Mouse (Mus musculus): ENCODE measurements around the gene Vps13d. TPM values are rescaled to one million over a fixed set of nuclear protein-coding genes. Genes with fewer than 3 reads are reported as not detected.

Vps13d gene
- polyA plus RNA-seq, 1 experiment from 2014 or later, result 10.3 TPM

DNA sequence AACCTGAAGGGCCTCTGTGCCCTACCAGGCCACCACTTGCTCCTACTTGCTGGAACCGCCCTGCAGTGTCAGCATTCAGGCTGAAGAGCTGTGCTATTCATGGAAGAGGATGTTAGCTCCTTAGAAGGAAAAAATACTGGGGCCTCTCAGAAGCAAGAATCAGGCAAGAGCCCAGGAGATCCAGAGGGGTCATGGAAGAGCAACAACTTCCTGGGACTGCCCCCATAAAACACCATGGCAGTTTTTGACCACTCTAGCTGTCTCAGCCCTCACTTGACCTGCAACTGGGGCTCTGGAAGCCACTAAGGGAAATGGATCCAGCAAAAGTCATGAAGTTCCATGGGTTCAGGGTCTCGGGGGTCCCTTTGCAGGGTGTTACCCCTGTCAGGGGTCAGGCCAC is 20.6 kb upstream of the Vps13d start:
- TF ChIP-seq EP300 (IDR thresholded peaks at IDR 0.05) (no peak), CTCF (IDR thresholded peaks at IDR 0.05) (no peak)
- no peak overlapping the region for H3K27ac ChIP-seq (ENCODE audit: low read length)
- H3K4me3 ChIP-seq (ENCODE audit: low read depth, low read length), result no peak overlapping the region
- H3K9me3 ChIP-seq (ENCODE audit: low read length), result no peaks in the 10 kb centered on the region
- no peak overlapping the region for H3K4me2 ChIP-seq (replicated peaks; ENCODE audit: low read depth, low read length)
- no peaks in the 10 kb centered on the region for H3K36me3 ChIP-seq (ENCODE audit: insufficient read depth, low read length)
- H3K4me1 ChIP-seq (ENCODE audit: insufficient read depth, low read depth, low read length), result no peaks in the 10 kb centered on the region
- DNase-seq (ENCODE audit: low spot score), result no peak
- H3K9ac ChIP-seq (replicated peaks; ENCODE audit: low read depth), result no peak overlapping the region
- H3K27me3 ChIP-seq (replicated peaks; ENCODE audit: insufficient read depth, low read length), result no peaks in the 10 kb centered on the region
- 82% methylated on average over 2 of the region's 2 CpGs for WGBS
- no peak for ATAC-seq

DNA sequence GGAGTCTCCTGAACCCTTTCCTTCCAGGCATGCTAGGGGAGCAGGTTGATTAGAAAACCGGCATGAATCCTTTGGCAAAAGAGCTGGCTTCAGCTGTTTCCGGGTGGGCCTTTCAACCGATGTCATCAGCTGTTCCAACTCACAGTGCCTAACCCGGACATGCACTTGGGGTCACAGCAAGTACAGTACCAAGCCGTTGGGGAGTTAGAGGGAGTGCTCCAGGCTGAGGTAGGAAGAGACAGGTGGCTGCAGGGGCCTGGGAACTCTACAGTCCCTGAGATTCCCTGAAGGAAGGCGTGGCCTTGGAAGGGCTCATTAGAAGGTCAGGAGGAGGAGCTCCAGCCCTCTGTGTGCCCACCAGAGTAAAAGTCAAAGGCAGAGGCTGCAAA is 20.0 kb upstream of the Vps13d start:
- H3K4me2 ChIP-seq (replicated peaks; ENCODE audit: low read depth, low read length), result no peak overlapping the region
- DNase-seq (ENCODE audit: low spot score), result no peak
- H3K9me3 ChIP-seq (ENCODE audit: low read length), result no peaks in the 10 kb centered on the region
- no peaks in the 10 kb centered on the region for H3K27me3 ChIP-seq (replicated peaks; ENCODE audit: insufficient read depth, low read length)
- no peak overlapping the region for H3K9ac ChIP-seq (replicated peaks; ENCODE audit: low read depth)
- WGBS, result 34% methylated on average over 6 of the region's 6 CpGs
- no peak overlapping the region for H3K27ac ChIP-seq (ENCODE audit: low read length)
- H3K4me1 ChIP-seq (ENCODE audit: insufficient read depth, low read depth, low read length), result no peaks in the 10 kb centered on the region
- H3K4me3 ChIP-seq (ENCODE audit: low read depth, low read length), result no peak overlapping the region
- peak; percentile 20; the same call in 1 of the 2 replicates for ATAC-seq
- no peaks in the 10 kb centered on the region for H3K36me3 ChIP-seq (ENCODE audit: insufficient read depth, low read length)
- TF ChIP-seq EP300 (IDR thresholded peaks at IDR 0.05) (no peak), CTCF (IDR thresholded peaks at IDR 0.05) (no peak)

DNA sequence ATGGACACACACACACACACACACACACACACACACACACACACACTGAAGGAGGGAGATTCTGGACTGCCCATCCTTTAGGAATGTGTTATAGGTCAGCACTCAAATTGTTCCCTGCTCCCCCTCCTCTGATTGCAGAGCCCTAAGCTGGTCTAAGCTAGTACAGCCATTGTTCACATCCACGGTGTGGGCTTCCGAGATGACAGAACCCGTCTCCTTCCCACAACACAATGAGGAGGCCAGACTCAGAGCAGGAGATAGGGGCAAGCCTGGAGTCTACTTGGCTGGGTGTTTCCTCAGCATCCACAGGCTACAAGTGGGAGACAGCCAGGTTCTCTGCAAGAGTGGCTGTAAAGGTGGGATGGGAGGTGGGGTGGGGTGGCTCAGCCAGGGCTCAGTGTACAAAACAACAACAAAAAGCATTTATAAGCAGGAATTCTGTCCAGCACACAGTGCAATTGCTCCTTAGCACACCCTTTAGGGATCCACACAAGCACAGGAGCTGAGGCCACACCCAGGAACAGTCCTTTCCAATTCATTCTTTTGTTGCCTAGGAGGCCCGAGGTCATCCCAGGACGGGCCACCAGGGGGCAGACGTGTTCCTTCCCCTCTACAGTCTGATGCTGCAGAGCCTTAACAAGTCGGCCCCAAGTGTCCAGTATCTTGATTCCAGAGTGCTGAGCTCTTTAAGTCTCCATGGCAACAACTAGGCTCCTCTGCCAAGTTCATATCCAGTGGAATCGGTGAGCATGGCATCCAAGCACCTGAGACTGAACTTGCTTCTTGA is 19.4 kb upstream of the Vps13d start:
- DNase-seq (ENCODE audit: low spot score), result peak; percentile 92
- H3K27me3 ChIP-seq (replicated peaks; ENCODE audit: insufficient read depth, low read length), result no peaks in the 10 kb centered on the region
- H3K36me3 ChIP-seq (ENCODE audit: insufficient read depth, low read length), result no peaks in the 10 kb centered on the region
- no peaks in the 10 kb centered on the region for H3K9me3 ChIP-seq (ENCODE audit: low read length)
- no peak overlapping the region for H3K9ac ChIP-seq (replicated peaks; ENCODE audit: low read depth)
- peak; percentile 92 for ATAC-seq
- H3K27ac ChIP-seq (ENCODE audit: low read length), result no peak overlapping the region
- TF ChIP-seq EP300 (IDR thresholded peaks at IDR 0.05) (no peak), CTCF (IDR thresholded peaks at IDR 0.05) (peak; percentile 98)
- H3K4me3 ChIP-seq (ENCODE audit: low read depth, low read length), result no peak overlapping the region
- 32% methylated on average over 8 of the region's 8 CpGs for WGBS
- H3K4me1 ChIP-seq (ENCODE audit: insufficient read depth, low read depth, low read length), result no peaks in the 10 kb centered on the region
- no peak overlapping the region for H3K4me2 ChIP-seq (replicated peaks; ENCODE audit: low read depth, low read length)

DNA sequence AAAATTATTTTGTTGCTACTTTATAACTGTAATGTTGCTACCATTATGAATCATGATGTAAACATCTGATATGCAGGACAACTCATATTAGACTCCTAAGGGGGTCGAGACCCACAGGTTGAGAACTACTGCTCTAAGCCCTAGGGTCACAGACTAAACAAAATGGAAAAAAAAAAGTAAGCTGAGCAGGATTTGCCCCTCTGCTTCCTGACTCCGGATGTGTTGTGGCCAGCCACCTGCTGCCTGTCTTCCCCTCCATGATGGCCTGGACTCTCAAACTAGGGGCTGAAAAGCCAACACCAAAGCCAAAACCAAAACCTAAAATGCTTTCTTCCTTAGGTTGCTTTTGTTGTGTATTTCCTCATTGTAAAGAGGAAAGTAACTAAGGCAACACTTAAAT is 16.3 kb upstream of the Vps13d start:
- Histone ChIP-seq H3K9me3 (ENCODE audit: low read length) (no peaks in the 10 kb centered on the region), H3K4me1 (ENCODE audit: insufficient read depth, low read depth, low read length) (no peaks in the 10 kb centered on the region), H3K27me3 (replicated peaks; ENCODE audit: insufficient read depth, low read length) (no peaks in the 10 kb centered on the region), H3K27ac (ENCODE audit: low read length) (no peak overlapping the region), H3K4me2 (replicated peaks; ENCODE audit: low read depth, low read length) (no peak overlapping the region), H3K4me3 (ENCODE audit: low read depth, low read length) (no peak overlapping the region), H3K36me3 (ENCODE audit: insufficient read depth, low read length) (no peaks in the 10 kb centered on the region), H3K9ac (replicated peaks; ENCODE audit: low read depth) (no peak overlapping the region)
- TF ChIP-seq CTCF (IDR thresholded peaks at IDR 0.05), result no peak
- TF ChIP-seq EP300 (IDR thresholded peaks at IDR 0.05), result no peak
- 52% methylated on average over 2 of the region's 2 CpGs for WGBS
- no peak for DNase-seq (ENCODE audit: low spot score)
- ATAC-seq, result no peak

DNA sequence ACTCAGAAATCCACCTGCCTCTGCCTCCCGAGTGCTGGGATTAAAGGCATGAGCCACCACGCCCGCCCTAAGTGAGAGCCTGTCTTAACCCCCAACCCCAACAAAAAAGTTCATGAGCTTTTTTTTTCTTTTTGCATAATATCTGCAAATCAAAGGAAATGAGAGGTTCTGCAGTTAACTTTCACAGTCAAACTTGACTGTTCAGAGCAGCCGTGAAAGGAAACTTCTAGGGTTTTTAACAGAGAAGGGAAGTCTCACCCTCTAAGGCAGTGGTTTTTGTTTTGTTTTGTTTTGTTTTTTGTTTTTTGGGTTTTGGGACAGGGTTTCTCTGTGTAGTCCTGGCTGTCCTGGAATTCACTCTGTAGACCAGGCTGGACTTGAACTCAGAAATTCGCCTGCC is 15.8 kb upstream of the Vps13d start:
- no peak for DNase-seq (ENCODE audit: low spot score)
- no peaks in the 10 kb centered on the region for H3K27me3 ChIP-seq (replicated peaks; ENCODE audit: insufficient read depth, low read length)
- H3K4me1 ChIP-seq (ENCODE audit: insufficient read depth, low read depth, low read length), result no peaks in the 10 kb centered on the region
- no peak overlapping the region for H3K9ac ChIP-seq (replicated peaks; ENCODE audit: low read depth)
- no peaks in the 10 kb centered on the region for H3K36me3 ChIP-seq (ENCODE audit: insufficient read depth, low read length)
- no peak for ATAC-seq
- TF ChIP-seq CTCF (IDR thresholded peaks at IDR 0.05) (no peak), EP300 (IDR thresholded peaks at IDR 0.05) (no peak)
- H3K27ac ChIP-seq (ENCODE audit: low read length), result no peak overlapping the region
- WGBS, result 92% methylated on average over 5 of the region's 5 CpGs
- no peak overlapping the region for H3K4me2 ChIP-seq (replicated peaks; ENCODE audit: low read depth, low read length)
- H3K4me3 ChIP-seq (ENCODE audit: low read depth, low read length), result no peak overlapping the region
- H3K9me3 ChIP-seq (ENCODE audit: low read length), result no peaks in the 10 kb centered on the region

DNA sequence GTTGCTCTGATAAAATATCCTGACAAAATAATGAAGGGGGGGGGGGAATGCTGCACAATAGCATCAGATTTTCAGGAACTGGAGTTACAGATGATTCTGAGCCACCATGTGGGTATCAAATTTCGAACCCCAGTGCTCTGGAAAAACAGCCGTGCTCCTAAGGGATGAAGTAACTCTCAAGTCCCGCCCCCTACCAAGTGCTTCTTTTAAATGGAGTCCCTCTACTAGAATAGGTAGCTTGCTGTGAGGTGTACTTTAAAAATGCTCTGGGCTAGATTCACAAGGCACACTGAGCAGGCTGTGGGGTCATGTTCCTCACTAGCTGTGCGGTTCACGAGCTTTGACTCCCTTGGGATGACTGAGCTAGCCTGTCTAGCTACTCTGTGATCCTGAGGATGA is 14.9 kb upstream of the Vps13d start:
- Histone ChIP-seq H3K4me2 (replicated peaks; ENCODE audit: low read depth, low read length) (no peak overlapping the region), H3K27me3 (replicated peaks; ENCODE audit: insufficient read depth, low read length) (no peaks in the 10 kb centered on the region), H3K4me3 (ENCODE audit: low read depth, low read length) (no peak overlapping the region), H3K9me3 (ENCODE audit: low read length) (no peaks in the 10 kb centered on the region), H3K36me3 (ENCODE audit: insufficient read depth, low read length) (no peaks in the 10 kb centered on the region), H3K27ac (ENCODE audit: low read length) (no peak overlapping the region), H3K9ac (replicated peaks; ENCODE audit: low read depth) (no peak overlapping the region), H3K4me1 (ENCODE audit: insufficient read depth, low read depth, low read length) (no peaks in the 10 kb centered on the region)
- 44% methylated on average over 5 of the region's 5 CpGs for WGBS
- no peak for DNase-seq (ENCODE audit: low spot score)
- ATAC-seq, result no peak
- TF ChIP-seq EP300 (IDR thresholded peaks at IDR 0.05) (no peak), CTCF (IDR thresholded peaks at IDR 0.05) (no peak)
